Mouse (Mus musculus) G1E (cell line): ENCODE measurements around the gene Dck. TPM values are rescaled to one million over a fixed set of nuclear protein-coding genes. Genes with fewer than 3 reads are reported as not detected.
"Not testable (repeated sequence)": the region's sequence is repeated elsewhere in the genome, so short reads cannot be mapped to it uniquely, and the experiment has no call there.

Source experiments
- ATAC-seq: 2 replicates; pipeline ENCODE4 v1.8.0; 2016; ENCODE audit warnings: mild to moderate bottlenecking; ENCODE audit not compliant: insufficient number of reproducible peaks, poor library complexity, low FRiP score, severe bottlenecking; ENCODE audit errors: extremely low read depth
- DNase-seq: peaks from one replicate; pipeline ENCODE4 v3.0.0; 2012; ENCODE audit warnings: low spot score
- H3K27me3 ChIP-seq: 2 replicates; pipeline ENCODE4 v1.6.1; 2012; ENCODE audit warnings: mild to moderate bottlenecking, low read length, inconsistent platforms; ENCODE audit not compliant: insufficient read depth
- H3K36me3 ChIP-seq: replicated peaks from 2 replicates; pipeline ENCODE3; 2012; ENCODE audit warnings: mild to moderate bottlenecking, inconsistent platforms
- H3K4me1 ChIP-seq: 2 replicates; pipeline ENCODE4 v1.6.1; 2012; ENCODE audit warnings: low read depth, low read length, inconsistent platforms, mixed read lengths; ENCODE audit not compliant: insufficient read depth
- H3K4me3 ChIP-seq: 2 replicates; pipeline ENCODE4 v1.5.1; 2012; ENCODE audit warnings: low read depth, mild to moderate bottlenecking, inconsistent platforms, low read length, moderate library complexity, mixed read lengths
- H3K9me3 ChIP-seq: replicated peaks from 2 replicates; pipeline ENCODE4 v1.6.1; 2012; ENCODE audit warnings: inconsistent platforms
- CTCF ChIP-seq: IDR thresholded peaks from 2 replicates; pipeline ENCODE4 v1.5.1; 2012; ENCODE audit warnings: low read depth, low read length, inconsistent platforms, mixed read lengths
- GATA1 ChIP-seq: IDR thresholded peaks from 2 replicates; pipeline ENCODE4 v1.6.1; 2012; ENCODE audit warnings: borderline replicate concordance, low read length, inconsistent platforms, mixed read lengths
- GATA2 ChIP-seq: IDR thresholded peaks from 2 replicates; pipeline ENCODE4 v1.6.1; 2012; ENCODE audit warnings: low read depth, low read length, inconsistent platforms, borderline replicate concordance
- POLR2AphosphoS5 ChIP-seq: IDR thresholded peaks from 2 replicates; pipeline ENCODE4 v1.6.1; 2012; ENCODE audit warnings: low read depth, low read length, inconsistent platforms; ENCODE audit not compliant: insufficient replicate concordance
- TAL1 ChIP-seq: conservative IDR thresholded peaks from 2 replicates; pipeline ENCODE4 v1.6.1; 2012; ENCODE audit warnings: low read depth, low read length, inconsistent platforms, mixed read lengths
- polyA plus RNA-seq: library from polyadenylated mRNA; stranded (reverse); fragments of >175 nt; gene quantifications from 2 replicates; pipeline ENCODE4 v1.2.3, GENCODE M21; 2012
- total RNA-seq, 2 experiments: library from RNA; stranded (forward) in 1 of 2; stranded (reverse) in 1 of 2; fragments of 200-1000 nt in 1 of 2; fragments of >200 nt in 1 of 2; fragmentation: Nextera tagmentation in 1 of 2; gene quantifications; 2 replicates each; pipeline ENCODE4 v1.2.3; 2014 to 2017

The Dck gene
- total and polyA plus RNA-seq, 3 experiments = 5.8 to 74.6 (median 41.7) TPM

DNA sequence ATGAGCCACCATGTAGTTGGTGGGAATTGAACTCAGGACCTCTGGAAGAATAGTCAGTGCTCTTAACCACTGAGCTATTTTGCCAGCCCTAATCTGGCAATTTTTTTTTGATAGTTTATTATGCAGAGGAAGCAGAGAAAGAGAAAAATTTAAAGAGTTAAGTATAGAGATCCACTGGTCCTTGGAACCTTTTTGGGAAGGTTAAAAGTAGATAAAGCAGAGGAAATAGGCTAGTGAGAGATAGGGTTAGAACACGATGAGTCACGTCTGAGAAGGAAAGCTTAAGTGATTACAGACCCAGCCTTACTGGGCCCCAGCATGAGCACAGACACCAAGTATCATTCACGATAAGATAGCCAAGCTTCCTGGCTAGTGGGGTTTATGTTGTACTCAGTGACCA is 40.8 kb upstream of the Dck start:
- no peaks in the 10 kb centered on the region for H3K27me3 ChIP-seq
- H3K9me3 ChIP-seq = no peaks in the 10 kb centered on the region
- peak; percentile 88 for ATAC-seq
- H3K4me1 ChIP-seq = peaks cover 60% of the 10 kb centered on the region
- peaks cover 28% of the 10 kb centered on the region for H3K36me3 ChIP-seq
- H3K4me3 ChIP-seq = peak overlapping the region; percentile 48; the same call in 1 of the 2 replicates
- TF ChIP-seq TAL1 = 0 out of 2 replicates have a peak, but pooled peaks have one; percentile 47
- no peak for TF ChIP-seq CTCF
- peak; percentile 44 for DNase-seq

DNA sequence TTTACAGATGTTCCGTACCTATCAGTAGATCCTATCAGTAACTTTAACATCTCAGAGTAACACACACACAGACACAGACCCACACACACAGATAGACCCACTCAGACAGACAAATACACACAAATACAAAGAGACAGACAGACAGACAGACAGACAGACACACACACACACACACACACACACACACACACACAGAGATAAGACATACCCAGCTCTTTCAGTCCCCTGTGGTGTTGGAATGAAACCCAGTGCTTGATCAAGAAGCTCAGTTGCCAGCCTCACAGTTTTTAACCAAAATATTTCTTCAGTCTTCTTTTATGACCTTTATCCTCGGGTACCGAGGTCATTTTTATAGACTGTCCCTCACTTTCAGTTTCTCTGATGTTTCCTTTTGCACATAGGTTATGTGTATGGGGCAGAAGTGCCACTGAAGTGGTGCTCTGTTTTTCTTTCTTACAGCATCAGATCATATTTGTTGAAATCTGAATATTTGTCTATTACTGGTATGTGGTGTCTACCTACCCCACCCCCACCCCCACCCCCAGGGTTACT is 37.1 kb upstream of the Dck start:
- DNase-seq (no peak), ATAC-seq (no peak)
- H3K27me3 ChIP-seq = no peaks in the 10 kb centered on the region
- no peaks in the 10 kb centered on the region for H3K9me3 ChIP-seq
- peaks cover 38% of the 10 kb centered on the region for H3K36me3 ChIP-seq
- no peak for TF ChIP-seq GATA1
- TF ChIP-seq CTCF = no peak
- TF ChIP-seq TAL1 = no peak
- no peak for TF ChIP-seq GATA2
- no peak for TF ChIP-seq POLR2AphosphoS5
- no peak overlapping the region for H3K4me3 ChIP-seq
- peaks cover 43% of the 10 kb centered on the region for H3K4me1 ChIP-seq

DNA sequence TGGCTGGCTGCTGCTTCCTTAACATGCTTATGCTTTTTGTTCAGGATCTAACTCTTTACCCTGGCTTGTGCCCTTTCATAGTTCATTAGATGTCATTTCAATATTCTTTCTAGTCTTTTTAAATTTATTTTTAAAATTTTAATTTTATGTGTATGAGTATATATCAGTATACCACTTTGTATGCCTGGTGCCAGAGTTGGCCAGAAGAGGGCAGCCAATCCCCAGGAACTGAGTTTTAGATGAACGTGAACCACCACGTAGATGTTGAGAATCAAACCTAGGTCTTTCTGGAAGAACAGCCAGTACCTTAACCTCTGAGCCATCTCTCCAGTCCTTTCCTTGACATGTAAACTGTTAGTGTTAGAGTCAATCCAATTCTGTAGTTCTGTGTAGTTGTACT is 30.0 kb upstream of the Dck start:
- Histone ChIP-seq H3K27me3 (no peaks in the 10 kb centered on the region), H3K9me3 (no peaks in the 10 kb centered on the region), H3K4me3 (no peak overlapping the region), H3K4me1 (peaks cover 9% of the 10 kb centered on the region), H3K36me3 (peaks cover 44% of the 10 kb centered on the region)
- no peak for DNase-seq
- peak; percentile 49 for ATAC-seq
- TF ChIP-seq CTCF (no peak), GATA1 (no peak), TAL1 (no peak), GATA2 (no peak), POLR2AphosphoS5 (no peak)

DNA sequence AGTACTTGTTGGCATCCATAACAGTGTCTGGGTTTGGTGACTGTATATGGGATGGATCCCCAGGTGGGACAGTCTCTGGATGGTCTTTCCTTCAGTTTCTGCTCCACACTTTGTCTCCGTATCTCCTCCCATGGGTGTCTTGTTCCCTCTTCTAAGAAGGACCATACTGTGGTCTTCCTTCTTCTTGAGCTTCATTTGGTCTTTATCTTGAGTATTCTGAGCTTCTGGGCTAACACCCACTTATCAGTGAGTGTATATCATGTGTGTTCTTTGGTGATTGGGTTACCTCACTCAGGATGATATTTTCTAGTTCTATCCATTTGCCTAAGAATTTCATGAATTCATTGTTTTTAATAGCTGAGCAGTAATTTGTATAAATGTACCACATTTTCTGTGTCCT is 23.7 kb upstream of the Dck start:
- H3K4me3 ChIP-seq, H3K27me3 ChIP-seq, ATAC-seq, DNase-seq, H3K4me1 ChIP-seq, H3K9me3 ChIP-seq: not testable (repeated sequence)
- H3K36me3 ChIP-seq = peaks cover 47% of the 10 kb centered on the region

DNA sequence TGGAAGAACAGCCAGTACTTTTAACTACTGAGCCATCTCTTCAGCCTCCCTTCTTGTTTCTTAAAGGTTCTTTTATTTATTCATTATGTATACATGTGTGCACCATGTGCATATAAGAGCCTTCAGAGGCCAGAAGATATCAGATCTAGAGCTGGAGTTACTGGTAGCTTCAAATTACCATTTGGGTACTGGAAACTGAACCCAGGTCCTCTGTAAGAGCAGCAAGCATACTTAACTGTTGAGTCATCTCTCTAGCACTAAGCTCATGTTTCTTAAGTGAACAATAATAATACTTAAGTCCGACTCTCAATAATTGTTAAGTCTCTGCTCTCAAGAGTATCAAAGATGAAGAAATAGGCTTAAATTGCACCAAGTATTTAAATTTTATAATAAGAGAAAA is 17.0 kb upstream of the Dck start:
- Histone ChIP-seq H3K4me3 (no peak overlapping the region), H3K4me1 (no peaks in the 10 kb centered on the region), H3K9me3 (no peaks in the 10 kb centered on the region), H3K36me3 (peaks cover 60% of the 10 kb centered on the region), H3K27me3 (no peaks in the 10 kb centered on the region)
- DNase-seq (no peak), ATAC-seq (no peak)
- no peak for TF ChIP-seq CTCF
- TF ChIP-seq TAL1 = no peak
- TF ChIP-seq GATA2 = no peak
- no peak for TF ChIP-seq GATA1
- no peak for TF ChIP-seq POLR2AphosphoS5

DNA sequence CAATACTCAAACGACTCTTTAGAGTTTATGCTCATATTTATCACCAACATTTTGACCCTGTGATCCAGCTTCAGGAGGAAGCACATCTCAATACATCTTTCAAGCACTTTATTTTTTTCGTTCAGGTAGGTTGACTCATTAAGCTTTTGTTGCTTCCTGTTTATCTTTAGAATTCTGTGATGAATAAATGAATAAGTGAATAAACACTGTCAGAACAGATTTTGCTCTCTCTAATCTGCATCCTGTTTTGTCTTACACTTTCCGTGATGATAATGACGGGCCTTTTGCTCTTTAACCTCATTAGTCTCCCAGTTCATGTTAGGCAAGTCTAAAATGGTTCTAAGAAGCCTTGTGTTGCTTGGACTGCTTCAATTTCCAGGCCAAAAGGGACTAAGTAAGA is 11.6 kb upstream of the Dck start:
- ATAC-seq (no peak), DNase-seq (no peak)
- Histone ChIP-seq H3K27me3 (no peaks in the 10 kb centered on the region), H3K9me3 (no peaks in the 10 kb centered on the region), H3K36me3 (peaks cover 55% of the 10 kb centered on the region), H3K4me3 (no peak overlapping the region), H3K4me1 (no peaks in the 10 kb centered on the region)
- TF ChIP-seq GATA1 (no peak), CTCF (no peak), POLR2AphosphoS5 (no peak), GATA2 (no peak), TAL1 (no peak)

DNA sequence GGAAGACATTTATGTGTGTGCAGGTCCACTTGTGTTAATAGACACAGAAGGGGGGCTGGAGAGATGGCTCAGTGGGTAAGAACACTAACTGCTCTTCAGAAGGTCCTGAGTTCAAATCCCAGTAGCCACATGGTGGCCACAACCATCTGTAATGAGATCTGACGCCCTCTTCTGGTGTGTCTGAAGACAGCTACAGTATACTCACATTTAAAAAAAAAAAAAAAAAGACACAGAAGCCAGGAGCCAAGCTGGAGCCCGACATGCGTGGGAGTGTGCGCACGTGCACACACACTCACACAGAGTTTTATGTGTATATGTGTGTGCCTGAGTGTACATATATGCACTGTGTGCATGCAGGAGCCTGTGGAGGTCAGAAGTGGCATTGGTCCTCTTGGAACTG is 2.2 kb upstream of the Dck start:
- no peaks in the 10 kb centered on the region for H3K27me3 ChIP-seq
- DNase-seq (no peak), ATAC-seq (no peak)
- H3K4me1 ChIP-seq = peaks cover 28% of the 10 kb centered on the region
- H3K36me3 ChIP-seq = peaks cover 38% of the 10 kb centered on the region
- H3K9me3 ChIP-seq = no peaks in the 10 kb centered on the region
- TF ChIP-seq GATA1 = no peak
- no peak for TF ChIP-seq POLR2AphosphoS5
- no peak for TF ChIP-seq TAL1
- no peak for TF ChIP-seq GATA2
- no peak for TF ChIP-seq CTCF
- H3K4me3 ChIP-seq = no peak overlapping the region
